1 mouse cellular context compared by ENCODE assay signal in the genomic region with DNA sequence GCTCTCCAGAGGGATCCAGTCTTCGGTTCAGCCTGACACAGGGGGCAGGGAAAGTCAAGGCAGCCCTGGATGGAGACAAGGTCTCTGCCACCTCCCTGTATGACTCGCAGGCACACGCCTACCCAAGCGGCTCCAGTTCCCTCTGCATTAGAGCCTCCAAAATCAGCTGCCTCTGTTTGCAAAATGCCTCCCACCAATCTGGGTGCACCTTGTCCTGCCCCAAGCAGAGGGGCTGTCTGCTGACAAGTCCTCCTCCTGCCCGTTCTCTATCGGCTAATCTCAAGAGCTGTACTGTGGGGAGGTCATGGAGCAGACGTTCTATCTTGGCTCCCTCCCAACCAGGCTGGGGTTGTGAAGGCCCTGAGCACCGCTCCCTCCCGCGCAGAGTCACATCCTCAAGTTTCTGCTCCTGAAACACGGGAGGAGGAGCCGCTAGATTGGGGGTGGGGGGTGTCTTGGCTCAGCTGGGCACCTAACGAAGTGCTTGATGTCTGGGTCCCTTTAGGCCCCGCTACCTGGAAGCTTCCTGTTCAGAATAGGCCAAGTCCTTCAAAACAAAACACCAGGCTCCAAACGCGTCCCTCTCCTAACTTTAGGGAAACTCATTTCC.
TF ChIP-seq lines count a peak whose summit lies in the region.

No protein-coding gene starts in this region.

TF ChIP-seq in myocyte, 11 proteins besides CTCF, POLR2A, EP300 and RAD21 (continued from another document):
- TF ChIP-seq REST (IDR thresholded peaks at IDR 0.05; ENCODE audit: insufficient read depth, insufficient read length): no peak
